In the genomic region with DNA sequence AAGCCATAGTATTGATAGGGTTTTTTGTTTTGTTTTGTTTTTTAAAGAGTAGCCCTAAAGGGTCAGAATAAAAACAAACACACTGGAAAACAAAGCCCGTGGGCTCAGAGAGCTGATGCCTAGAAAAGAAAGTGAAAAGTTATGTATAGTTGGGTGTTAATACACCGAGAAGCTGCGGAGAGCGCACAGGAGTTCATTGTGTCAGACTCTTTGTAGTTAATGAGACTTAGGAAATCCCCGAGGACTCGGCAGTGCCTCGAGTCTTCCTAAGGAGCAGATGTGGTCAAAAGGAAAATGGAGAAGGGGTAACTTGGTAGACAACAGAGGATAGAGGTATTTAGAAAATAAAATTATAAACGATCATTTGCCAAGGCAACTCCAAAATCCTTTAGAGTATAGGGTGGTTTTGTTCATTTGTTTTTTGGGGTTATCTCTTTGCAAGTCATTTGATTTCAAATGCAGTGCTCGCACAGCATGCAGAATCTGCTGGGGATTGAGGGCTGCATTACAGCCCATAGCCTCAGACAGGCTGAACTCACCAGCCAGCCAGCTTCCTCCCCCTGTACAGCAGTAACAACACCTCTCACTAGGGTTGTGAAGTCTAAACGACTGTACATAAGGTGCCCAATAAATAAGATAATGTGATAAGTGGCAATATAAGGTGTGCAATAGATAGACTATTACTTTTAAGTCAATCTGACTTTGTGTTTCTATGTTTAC, we compare ENCODE assay signal across 8 mouse cellular contexts. TPM values are rescaled to one million over a fixed set of nuclear protein-coding genes. Genes with fewer than 3 reads are reported as not detected.
DNase-seq lines count a peak whose midpoint lies in the region; ATAC-seq and TF ChIP-seq lines count a peak whose summit lies in the region.

No protein-coding gene starts in this region.

- no peak overlapping the region for H3K27ac ChIP-seq in embryonic facial prominence, embryonic 13.5 days
- H3K27ac ChIP-seq in intestine, embryonic 16.5 days (ENCODE audit: low read length), result peak overlapping the region; percentile 77
- H3K27ac ChIP-seq in neural tube, embryonic 15.5 days (replicated peaks), result no peak overlapping the region

- no peaks in the 10 kb centered on the region for H3K4me1 ChIP-seq in lung, adult 2 months (ENCODE audit: control insufficient read depth, insufficient read depth, low read length)
- peaks cover 14% of the 10 kb centered on the region for H3K4me1 ChIP-seq in embryonic facial prominence, embryonic 13.5 days
- 0 out of 2 replicates have a peak, but pooled peaks cover 17% of the 10 kb centered on the region for H3K4me1 ChIP-seq in intestine, embryonic 16.5 days (ENCODE audit: control insufficient read depth, insufficient read depth, low read length)
- peaks cover 14% of the 10 kb centered on the region for H3K4me1 ChIP-seq in neural tube, embryonic 15.5 days

- H3K27me3 ChIP-seq in embryonic facial prominence, embryonic 13.5 days, result no peaks in the 10 kb centered on the region
- H3K27me3 ChIP-seq in intestine, embryonic 16.5 days (replicated peaks; ENCODE audit: control insufficient read depth, insufficient read depth, low read length), result no peaks in the 10 kb centered on the region; the same call in 1 of the 2 replicates
- 0 out of 2 replicates have a peak, but pooled peaks cover 4% of the 10 kb centered on the region for H3K27me3 ChIP-seq in neural tube, embryonic 15.5 days (replicated peaks)

- H3K4me3 ChIP-seq in lung, adult 2 months (replicated peaks; ENCODE audit: extremely low read depth, low read depth, low read length), result peak overlapping the region; percentile 40
- peak overlapping the region; percentile 41 for H3K4me3 ChIP-seq in embryonic facial prominence, embryonic 13.5 days
- peak overlapping the region; percentile 45 for H3K4me3 ChIP-seq in intestine, embryonic 16.5 days (ENCODE audit: low read length)
- H3K4me3 ChIP-seq in neural tube, embryonic 15.5 days (replicated peaks), result peak overlapping the region; percentile 44

- no peak for TF ChIP-seq POLR2A in lung, adult 2 months (IDR thresholded peaks at IDR 0.05; ENCODE audit: borderline replicate concordance, extremely low read depth, low read depth, low read length)

- 0 out of 2 replicates have a peak, but pooled peaks cover 4% of the 10 kb centered on the region for H3K9me3 ChIP-seq in embryonic facial prominence, embryonic 13.5 days
- H3K9me3 ChIP-seq in intestine, embryonic 16.5 days (ENCODE audit: control insufficient read depth, low read length), result no peaks in the 10 kb centered on the region
- H3K9me3 ChIP-seq in neural tube, embryonic 15.5 days (replicated peaks), result no peaks in the 10 kb centered on the region

- peak overlapping the region; percentile 79 for H3K4me2 ChIP-seq in embryonic facial prominence, embryonic 13.5 days
- H3K4me2 ChIP-seq in intestine, embryonic 16.5 days (ENCODE audit: low read depth, low read length), result peak overlapping the region; percentile 89
- H3K4me2 ChIP-seq in neural tube, embryonic 15.5 days, result peak overlapping the region; percentile 92

- WGBS in lung, adult 2 months, result 10% methylated on average over 10 of the region's 10 CpGs
- WGBS in embryonic facial prominence, embryonic 13.5 days, result 3% methylated on average over 10 of the region's 10 CpGs
- 7% methylated on average over 10 of the region's 10 CpGs for WGBS in intestine, embryonic 16.5 days
- WGBS in neural tube, embryonic 15.5 days, result 3% methylated on average over 10 of the region's 10 CpGs

- H3K36me3 ChIP-seq in embryonic facial prominence, embryonic 13.5 days, result peaks cover 19% of the 10 kb centered on the region
- no peaks in the 10 kb centered on the region for H3K36me3 ChIP-seq in intestine, embryonic 16.5 days (ENCODE audit: control insufficient read depth, insufficient read depth, low read length)
- no peaks in the 10 kb centered on the region for H3K36me3 ChIP-seq in neural tube, embryonic 15.5 days

- intact Hi-C loops in gastrocnemius, postnatal 36 days (cut with DNase I), result no loop called here

- no peak for DNase-seq in lung, adult 2 months
- no peak for DNase-seq in lung, adult 18-20 months
- DNase-seq in urinary bladder, postnatal 36 days (ENCODE audit: low spot score in 2 of 2), result no peak
- DNase-seq in gastrocnemius, postnatal 36 days, result no peak

- H3K9ac ChIP-seq in embryonic facial prominence, embryonic 13.5 days, result peak overlapping the region; percentile 62; the same call in 1 of the 2 replicates
- H3K9ac ChIP-seq in intestine, embryonic 16.5 days (ENCODE audit: low read depth, low read length), result peak overlapping the region; percentile 56
- peak overlapping the region; percentile 51 for H3K9ac ChIP-seq in neural tube, embryonic 15.5 days (replicated peaks)

- no peak for TF ChIP-seq CTCF in lung, adult 2 months (IDR thresholded peaks at IDR 0.05; ENCODE audit: insufficient read depth, low read length)

- no peak for ATAC-seq in embryonic facial prominence, embryonic 13.5 days (ENCODE audit: insufficient number of reproducible peaks, insufficient read depth, low FRiP score, low TSS enrichment, low read depth)
- ATAC-seq in intestine, embryonic 16.5 days, result peak; percentile 58
- no peak for ATAC-seq in neural tube, embryonic 15.5 days (ENCODE audit: low FRiP score)
- no peak for ATAC-seq in megakaryocyte-erythroid progenitor cell, adult 5-6 weeks (replicated peaks; ENCODE audit: low FRiP score, low TSS enrichment, poor library complexity, severe bottlenecking)

RNA-seq across cellular contexts. Expression of a gene that starts 18.1 kb away (rescaled TPM):
- polyA plus RNA-seq in lung, adult 2 months (2012; rRNA removed), result 14.1 and 25.2 TPM in 2 replicates
- polyA plus RNA-seq in embryonic facial prominence, embryonic 13.5 days (2015; fragmentation: Nextera tagmentation; extraction: Ambion mirVana), result 95.5 TPM in 2 replicates
- polyA plus RNA-seq in intestine, embryonic 16.5 days (2015; fragmentation: Nextera tagmentation; extraction: Ambion mirVana), result 43.0 and 43.5 TPM in 2 replicates
- polyA plus RNA-seq in neural tube, embryonic 15.5 days (2015; fragmentation: Nextera tagmentation; extraction: Ambion mirVana), result 11.3 and 24.6 TPM in 2 replicates
- 43.6 and 50.7 TPM in 2 replicates for total RNA-seq in megakaryocyte-erythroid progenitor cell, adult 5-6 weeks (2014; fragmentation: Nextera tagmentation)
- total RNA-seq in megakaryocyte-erythroid progenitor cell, adult 5-6 weeks (2017), result 25.0 and 30.1 TPM in 2 replicates
- 1 to 10 TPM; 5.8 to 6.0 TPM for total RNA-seq in gastrocnemius, postnatal 36 days (2021)
